Mouse (Mus musculus) megakaryocyte, embryonic 14.5 days (primary cell): Measurements from ENCODE around the gene Sod2. TPM values are rescaled to one million over a fixed set of nuclear protein-coding genes. Genes with fewer than 3 reads are reported as not detected.
"Not testable (repeated sequence)": the region's sequence is repeated elsewhere in the genome, so short reads cannot be mapped to it uniquely, and the experiment has no call there.

Experiments
- H3K27me3 ChIP-seq: replicated peaks from 2 replicates; pipeline ENCODE3; 2012; ENCODE audit warnings: inconsistent platforms
- H3K36me3 ChIP-seq: replicated peaks from 2 replicates; pipeline ENCODE3; 2012; ENCODE audit warnings: low read length, inconsistent platforms, mixed read lengths
- H3K4me1 ChIP-seq: 2 replicates; pipeline ENCODE4 v1.6.1; 2012; ENCODE audit warnings: inconsistent platforms
- H3K4me3 ChIP-seq: replicated peaks from 2 replicates; pipeline ENCODE3; 2012; ENCODE audit warnings: moderate library complexity, mild to moderate bottlenecking, inconsistent platforms
- H3K9me3 ChIP-seq: 2 replicates; pipeline ENCODE4 v1.6.1; 2012; ENCODE audit warnings: inconsistent platforms
- FLI1 ChIP-seq: IDR thresholded peaks from 2 replicates; pipeline ENCODE4 v1.6.1; 2012; ENCODE audit warnings: low read length, inconsistent platforms, mixed read lengths
- GATA1 ChIP-seq: IDR thresholded peaks from 3 replicates; pipeline ENCODE4 v1.6.1; 2012; ENCODE audit warnings: mixed read lengths, low read length, inconsistent platforms, borderline replicate concordance
- polyA plus RNA-seq: library from polyadenylated mRNA; stranded (reverse); fragments of >175 nt; gene quantifications from 2 replicates; pipeline ENCODE4 v1.2.3, GENCODE M21; 2012; ENCODE audit warnings: low replicate concordance; ENCODE audit not compliant: insufficient read depth

Gene Sod2
- 237 and 328 TPM in 2 replicates for polyA plus RNA-seq

DNA sequence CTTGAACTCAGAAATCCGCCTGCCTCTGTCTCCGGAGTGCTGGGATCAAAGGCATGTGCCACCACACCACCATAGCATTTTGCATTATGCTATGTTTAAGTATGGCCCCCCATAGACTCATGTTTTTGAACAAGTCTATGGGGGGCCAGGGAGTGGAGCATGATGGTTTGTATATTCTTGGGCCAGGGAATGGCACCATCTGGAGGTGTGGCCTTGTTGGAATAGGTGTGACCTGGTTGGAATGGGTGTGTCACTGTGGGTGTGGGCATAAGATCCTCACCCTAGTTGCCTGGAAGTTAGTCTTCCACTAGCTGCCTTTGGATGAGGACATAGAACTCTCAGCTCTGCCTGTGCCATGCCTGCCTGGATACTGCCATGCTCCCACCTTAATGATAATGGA, at the start of gene Sod2:
Sod2 (plus strand) TSS at position 301 of the 400 bp plus-strand sequence.
- peaks cover 25% of the 10 kb centered on the region for H3K4me1 ChIP-seq
- not testable (repeated sequence) for H3K27me3 ChIP-seq, H3K9me3 ChIP-seq
- H3K36me3 ChIP-seq: peaks cover 11% of the 10 kb centered on the region
- peak within 1 kb of the TSS; percentile 100 for H3K4me3 ChIP-seq

DNA sequence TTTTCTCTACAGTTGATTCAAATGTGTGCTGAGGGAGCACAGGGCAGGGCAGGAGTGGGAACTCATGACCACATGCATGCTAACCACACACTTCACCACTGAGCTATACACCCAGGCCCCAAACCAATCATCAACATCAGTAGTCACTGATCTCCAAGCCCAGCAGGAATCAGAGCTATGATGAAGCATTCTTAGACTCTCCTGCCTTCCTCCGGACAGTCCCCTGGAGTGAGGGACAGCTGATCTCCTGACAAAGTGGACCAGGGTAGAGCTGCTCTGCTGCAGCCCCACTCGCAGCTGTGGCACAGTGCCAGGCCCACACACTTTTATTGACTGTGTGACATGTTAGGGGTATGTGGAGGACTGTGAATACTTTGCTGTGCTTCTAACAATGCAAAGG, 47.3 kb upstream of the Sod2 start:
- not testable (repeated sequence) for H3K27me3 ChIP-seq, H3K9me3 ChIP-seq, H3K4me3 ChIP-seq
- Histone ChIP-seq H3K4me1 (peaks cover 52% of the 10 kb centered on the region), H3K36me3 (peaks cover 26% of the 10 kb centered on the region)

DNA sequence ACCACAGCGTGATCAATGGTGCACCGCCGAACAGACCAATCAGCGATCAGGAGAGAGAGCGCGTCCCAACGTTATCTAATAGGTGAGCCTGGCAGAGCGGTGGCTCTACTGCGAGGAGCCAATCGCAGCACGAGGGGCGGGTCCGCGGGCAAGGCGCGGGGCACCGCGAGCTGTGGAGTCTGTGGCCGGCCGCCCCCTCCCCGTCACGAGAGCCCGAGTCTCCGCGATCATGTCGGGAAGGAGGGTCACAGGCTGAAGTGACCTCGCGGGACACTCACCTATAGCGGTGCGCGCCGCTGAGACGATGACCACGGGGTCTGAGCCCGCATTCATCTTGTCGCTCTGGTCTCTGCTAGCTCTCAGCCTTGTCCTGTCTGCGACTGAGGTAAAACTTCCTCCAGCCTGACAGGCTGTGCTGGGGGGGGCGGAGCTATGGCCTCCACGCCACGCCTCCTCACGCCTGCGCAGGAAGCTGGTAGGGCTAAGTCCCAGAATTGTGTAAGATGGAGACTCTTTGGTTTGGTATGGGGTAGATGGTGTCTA, 46.2 kb upstream of the Sod2 start, which contains the start of gene Acat2:
Acat2 (minus strand) TSS at position 417 of the 543 bp plus-strand sequence.
- Histone ChIP-seq H3K27me3 (no peaks in the 10 kb centered on the region), H3K9me3 (no peaks in the 10 kb centered on the region), H3K4me3 (peak within 1 kb of the TSS; percentile 100), H3K36me3 (peaks cover 29% of the 10 kb centered on the region), H3K4me1 (peaks cover 52% of the 10 kb centered on the region)
- no peak for TF ChIP-seq GATA1
- TF ChIP-seq FLI1: no peak

DNA sequence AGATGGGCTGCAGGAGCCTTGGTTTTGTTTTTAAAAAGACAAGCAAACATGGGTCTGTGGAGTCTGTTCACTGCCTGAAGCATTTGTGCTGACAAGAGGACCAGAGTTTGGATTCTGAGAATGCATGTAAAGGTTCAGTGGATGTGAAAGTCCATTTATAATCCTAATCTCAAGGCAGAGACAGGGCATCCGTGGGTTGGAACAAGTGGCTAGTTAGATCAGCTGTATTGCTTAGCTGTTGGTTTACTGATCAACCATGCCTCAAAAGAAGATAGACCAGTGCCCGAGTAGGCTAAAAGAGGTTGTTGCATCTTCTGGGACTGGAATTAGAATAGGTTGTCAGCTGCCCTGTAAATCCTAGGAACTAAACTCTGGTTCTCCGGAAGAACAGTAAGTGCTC, 43.2 kb upstream of the Sod2 start:
- Histone ChIP-seq H3K9me3 (no peaks in the 10 kb centered on the region), H3K27me3 (no peaks in the 10 kb centered on the region), H3K4me3 (no peak overlapping the region), H3K4me1 (peaks cover 33% of the 10 kb centered on the region), H3K36me3 (peaks cover 38% of the 10 kb centered on the region)
- no peak for TF ChIP-seq GATA1
- no peak for TF ChIP-seq FLI1

DNA sequence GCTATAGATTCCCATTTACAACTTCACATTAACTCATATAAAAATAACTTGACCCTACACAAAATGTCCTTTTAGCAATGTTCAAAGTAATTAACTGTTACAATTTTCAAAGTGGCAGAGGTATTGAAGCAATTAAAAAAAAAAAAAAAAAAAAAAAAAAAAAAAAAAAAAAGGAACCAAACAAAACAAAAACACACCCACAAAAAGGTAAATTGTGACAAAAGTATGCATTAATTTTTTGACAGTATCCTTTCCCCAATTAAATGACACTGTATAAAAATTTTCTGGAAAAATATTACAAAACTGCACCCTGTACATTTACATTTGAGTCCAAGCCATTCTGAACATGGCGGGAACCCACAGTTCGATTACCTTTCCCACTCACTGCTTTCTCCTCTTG, 39.5 kb upstream of the Sod2 start:
- no peak overlapping the region for H3K4me3 ChIP-seq
- H3K4me1 ChIP-seq: peaks cover 14% of the 10 kb centered on the region
- TF ChIP-seq GATA1 (no peak), FLI1 (no peak)
- no peaks in the 10 kb centered on the region for H3K27me3 ChIP-seq
- H3K36me3 ChIP-seq: peaks cover 69% of the 10 kb centered on the region
- no peaks in the 10 kb centered on the region for H3K9me3 ChIP-seq

DNA sequence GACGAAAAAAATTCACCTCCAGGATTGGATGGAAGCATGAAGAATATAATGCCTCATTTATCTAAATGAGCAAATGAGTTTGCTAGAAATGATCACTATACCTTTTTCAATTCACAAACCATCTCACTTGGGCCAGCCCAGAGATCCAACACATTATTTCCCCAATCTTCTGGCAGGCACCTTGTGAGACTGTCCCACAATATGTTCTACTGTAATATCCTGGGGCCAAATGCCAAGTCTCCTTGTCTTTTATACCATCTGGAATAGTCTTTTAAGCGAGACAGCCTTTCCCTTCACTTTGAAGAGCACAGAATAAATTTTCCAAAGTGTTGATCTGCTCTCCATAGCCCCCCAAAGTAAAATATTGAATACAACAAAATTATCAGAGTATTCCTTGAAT, 32.8 kb upstream of the Sod2 start:
- Histone ChIP-seq H3K4me1 (no peaks in the 10 kb centered on the region; the same call in 1 of the 2 replicates), H3K36me3 (peaks cover 64% of the 10 kb centered on the region)

DNA sequence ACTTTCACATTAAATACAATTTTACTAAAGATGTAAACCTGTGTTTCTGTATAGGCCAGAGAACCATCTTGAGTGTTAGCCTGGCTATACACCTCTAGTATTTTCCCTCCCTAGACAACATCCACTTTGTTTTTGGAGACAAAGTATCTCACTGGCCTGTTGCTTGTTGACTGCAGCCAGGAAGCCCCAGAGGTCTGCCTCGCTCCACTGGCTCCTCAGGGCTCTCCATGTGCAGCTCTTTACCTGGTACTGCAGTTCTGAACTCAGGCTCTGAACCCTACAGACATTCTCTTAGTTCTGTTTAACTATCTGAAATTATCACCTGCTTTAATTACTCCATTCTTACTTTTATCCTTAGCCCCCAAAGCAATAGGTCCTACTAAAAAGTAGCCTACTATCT, 28.1 kb upstream of the Sod2 start:
- no peaks in the 10 kb centered on the region for H3K9me3 ChIP-seq
- 0 out of 2 replicates have a peak, but pooled peaks cover 3% of the 10 kb centered on the region for H3K4me1 ChIP-seq
- peaks cover 59% of the 10 kb centered on the region for H3K36me3 ChIP-seq
- H3K27me3 ChIP-seq: no peaks in the 10 kb centered on the region
- TF ChIP-seq GATA1 (no peak), FLI1 (no peak)
- no peak overlapping the region for H3K4me3 ChIP-seq

More for the DNA sequence above, 32.8 kb upstream of the Sod2 start:
- Histone ChIP-seq H3K27me3 (no peaks in the 10 kb centered on the region), H3K4me3 (no peak overlapping the region), H3K9me3 (no peaks in the 10 kb centered on the region)
- TF ChIP-seq FLI1 (no peak), GATA1 (no peak)

DNA sequence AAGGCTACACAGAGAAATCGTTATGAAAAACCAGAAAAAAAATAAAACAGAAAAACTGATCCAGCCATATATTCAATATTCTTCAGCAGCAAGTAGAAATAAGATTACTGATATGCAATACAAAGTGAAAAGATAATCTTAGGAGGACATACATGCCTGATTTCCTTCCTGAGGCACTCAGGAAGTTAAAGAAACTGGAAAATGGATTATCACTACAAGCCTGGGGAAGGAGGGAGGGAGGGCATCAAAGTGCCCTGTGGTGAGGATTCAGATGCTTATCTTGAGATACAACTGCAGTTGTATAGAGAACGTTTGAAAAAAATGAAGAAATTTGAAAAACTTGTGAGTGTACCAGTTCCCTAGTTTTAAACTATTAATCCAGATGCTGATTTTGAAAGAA, 22.7 kb upstream of the Sod2 start:
- Histone ChIP-seq H3K27me3 (no peaks in the 10 kb centered on the region), H3K9me3 (no peaks in the 10 kb centered on the region), H3K4me1 (peaks cover 44% of the 10 kb centered on the region), H3K4me3 (no peak overlapping the region), H3K36me3 (peaks cover 85% of the 10 kb centered on the region)
- TF ChIP-seq FLI1: no peak
- TF ChIP-seq GATA1: no peak

DNA sequence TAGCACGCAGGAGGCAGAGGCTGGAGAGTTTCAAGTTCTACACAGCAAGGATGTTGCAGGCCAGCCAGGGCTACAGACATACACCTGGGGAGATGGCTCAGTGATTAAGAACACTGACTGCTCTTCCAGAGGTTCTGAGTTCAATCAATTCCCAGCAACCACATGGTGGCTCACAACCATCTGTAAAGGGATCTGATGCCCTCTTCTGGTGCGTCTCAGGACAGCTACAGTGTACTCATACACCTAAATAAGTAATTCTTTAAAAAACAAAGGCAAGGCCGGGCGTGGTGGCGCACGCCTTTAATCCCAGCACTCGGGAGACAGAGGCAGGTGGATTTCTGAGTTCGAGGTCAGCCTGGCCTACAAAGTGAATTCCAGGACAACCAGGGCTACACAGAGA, 18.6 kb upstream of the Sod2 start:
- Histone ChIP-seq H3K36me3 (peaks cover 51% of the 10 kb centered on the region), H3K4me1 (peaks cover 44% of the 10 kb centered on the region)
- not testable (repeated sequence) for H3K9me3 ChIP-seq, H3K4me3 ChIP-seq, H3K27me3 ChIP-seq

DNA sequence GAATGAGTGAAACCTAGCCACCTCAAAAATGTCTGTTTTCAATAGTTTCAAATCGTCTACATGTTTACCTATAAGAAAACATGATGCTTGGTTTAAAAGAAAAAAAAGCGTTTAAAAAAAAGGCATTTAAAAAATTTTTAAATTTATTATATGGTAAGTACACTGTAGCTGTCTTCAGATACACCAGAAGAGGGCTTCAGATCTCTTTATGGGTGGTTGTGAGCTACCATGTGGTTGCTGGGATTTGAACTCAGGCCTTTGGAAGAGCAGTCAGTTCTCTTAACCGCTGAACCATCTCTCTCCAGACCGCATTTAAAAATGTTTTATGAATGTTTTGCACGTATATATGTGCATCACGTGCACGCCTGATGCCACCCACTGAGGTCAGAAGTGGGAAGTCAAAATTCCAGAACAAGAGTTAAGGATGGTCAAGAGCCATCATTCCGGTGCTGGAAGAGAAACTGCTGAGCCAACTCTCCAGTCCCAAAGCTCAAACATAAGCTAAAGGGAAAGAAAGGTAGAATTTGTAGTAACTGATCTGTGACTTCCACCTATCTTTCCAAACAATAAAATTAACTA, 16.0 kb upstream of the Sod2 start:
- no peaks in the 10 kb centered on the region for H3K27me3 ChIP-seq
- H3K36me3 ChIP-seq: peaks cover 26% of the 10 kb centered on the region
- peak overlapping the region; percentile 95 for H3K4me3 ChIP-seq
- TF ChIP-seq GATA1 (no peak), FLI1 (no peak)
- H3K4me1 ChIP-seq: peaks cover 28% of the 10 kb centered on the region
- no peaks in the 10 kb centered on the region for H3K9me3 ChIP-seq

DNA sequence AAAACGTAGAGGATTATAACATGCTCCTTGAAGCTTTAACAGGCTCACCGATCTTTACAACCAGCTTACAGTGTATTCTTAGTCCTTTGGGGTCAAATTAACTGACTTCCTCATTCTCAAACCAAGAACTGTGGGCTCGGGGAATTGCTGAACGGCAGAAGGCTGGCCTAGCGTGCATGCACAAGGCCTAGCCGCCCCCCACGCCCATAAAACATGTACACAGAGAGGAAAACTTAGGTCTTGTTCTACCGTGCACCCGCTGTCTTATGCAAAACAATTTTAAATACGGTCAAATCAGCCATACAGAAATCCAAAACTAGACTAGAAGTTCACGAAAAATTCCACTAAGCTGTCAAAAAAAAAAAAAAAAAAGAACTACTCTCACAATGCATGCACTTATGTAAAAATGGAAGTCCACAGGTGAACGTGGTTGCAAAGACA, 15.4 kb upstream of the Sod2 start:
- Histone ChIP-seq H3K4me1 (peaks cover 25% of the 10 kb centered on the region), H3K36me3 (peaks cover 20% of the 10 kb centered on the region), H3K4me3 (peak overlapping the region; percentile 95), H3K27me3 (no peaks in the 10 kb centered on the region), H3K9me3 (no peaks in the 10 kb centered on the region)
- TF ChIP-seq FLI1 (no peak), GATA1 (no peak)
